Mouse (Mus musculus): ENCODE data around the gene Cnbp.

Cnbp gene

GRCm38 (mm10) chr6:87868871-87869506 lies 18.1 kb upstream of the Cnbp start:
- CTCF ChIA-PET = interaction anchor here in 2 of 4 experiments (0.6 to 1.6 kb wide), 2 partner anchors 19 to 97 kb away, joined by 4 read pairs; no protein-coding TSS in a partner anchor
- POLR2A ChIA-PET = interaction anchor here in 3 of 4 experiments (0.5 to 7.0 kb wide), 13 partner anchors 14 to 1265 kb away, joined by 3 to 52 read pairs (median 4); partner anchors contain the start of genes Isy1 (in 2 of the 3), Cnbp (in 1 of the 3), Copg1 (in 1 of the 3) and Gm45140 (in 1 of the 3)

- POLR2A ChIA-PET = interaction anchor here in 2 of 4 experiments (1.2 to 7.0 kb wide), 5 partner anchors 8 to 28 kb away, joined by 3 to 52 read pairs (median 9); partner anchors contain the start of gene Cnbp (in 1 of the 2)
- CTCF ChIA-PET = interaction anchor here in 1 of 4 experiments (0.6 to 0.7 kb wide), 2 partner anchors 10 to 1036 kb away, joined by 4 to 5 read pairs; no protein-coding TSS in a partner anchor
These were observed 16.4 kb upstream of the Cnbp start for GRCm38 (mm10) chr6:87867256-87867655.

GRCm38 (mm10) chr6:87866211-87866610 lies 15.3 kb upstream of the Cnbp start:
- ChIA-PET CTCF (no interaction called here), POLR2A (interaction anchor here in 3 of 4 experiments (0.6 to 7.0 kb wide), 16 partner anchors 9 to 209 kb away, joined by 3 to 52 read pairs (median 4); partner anchors contain the start of genes Cnbp (in 1 of the 3) and H1fx (in 1 of the 3))

GRCm38 (mm10) chr6:87857071-87857470 lies 6.2 kb upstream of the Cnbp start:
- ChIA-PET POLR2A (interaction anchor here in 3 of 4 experiments (0.6 to 1.8 kb wide), 6 partner anchors 9 to 1326 kb away, joined by 3 to 8 read pairs (median 4); partner anchors contain the start of gene Isy1 (in 1 of the 3)), CTCF (no interaction called here)

GRCm38 (mm10) chr6:87853446-87853845 lies 2.5 kb upstream of the Cnbp start:
- CTCF ChIA-PET = interaction anchor here in 1 of 4 experiments (1.0 kb wide), 1 partner anchor 122 kb away, joined by 3 read pairs; the partner anchor contains the start of gene Efcc1
- POLR2A ChIA-PET = interaction anchor here in 2 of 4 experiments (0.9 to 8.0 kb wide), 10 partner anchors 10 to 191 kb away, joined by 3 to 52 read pairs (median 4); partner anchors contain the start of genes Isy1 (in 2 of the 2) and Rab7 (in 1 of the 2)

GRCm38 (mm10) chr6:87851871-87852270 lies 965 bp upstream of the Cnbp start:
- CTCF ChIA-PET = interaction anchor here in 1 of 4 experiments (0.7 kb wide), 1 partner anchor 13 kb away, joined by 9 read pairs; no protein-coding TSS in a partner anchor
- POLR2A ChIA-PET = interaction anchor here in 3 of 4 experiments (0.7 to 8.0 kb wide), 18 partner anchors 8 to 193 kb away, joined by 3 to 52 read pairs (median 4); partner anchors contain the start of genes Isy1 (in 3 of the 3), Rab7 (in 2 of the 3), Copg1 (in 1 of the 3) and H1fx (in 1 of the 3)

- ChIA-PET CTCF (no interaction called here), POLR2A (interaction anchor here (0.5 to 8.0 kb wide), 15 partner anchors 10 to 727 kb away, joined by 3 to 52 read pairs (median 3); partner anchors contain the start of genes Isy1 (in 2 of the 4), Copg1 (in 1 of the 4), Hmces (in 1 of the 4) and Rab7 (in 1 of the 4))
These were observed 579 bp downstream of the Cnbp start for GRCm38 (mm10) chr6:87850155-87850899.

GRCm38 (mm10) chr6:87849780-87850154 lies 1.1 kb downstream of the Cnbp start:
- ChIA-PET CTCF (no interaction called here), POLR2A (interaction anchor here (0.7 to 8.0 kb wide), 14 partner anchors 10 to 196 kb away, joined by 3 to 52 read pairs (median 3); partner anchors contain the start of genes Isy1 (in 2 of the 4), Hmces (in 1 of the 4), Rab43 (in 1 of the 4) and Rab7 (in 1 of the 4))

- POLR2A ChIA-PET = interaction anchor here in 2 of 4 experiments (0.6 to 3.9 kb wide), 13 partner anchors 8 to 1650 kb away, joined by 3 to 25 read pairs (median 3); partner anchors contain the start of genes Copg1 (in 1 of the 2), Gm45140 (in 1 of the 2), Isy1 (in 1 of the 2) and Rab43 (in 1 of the 2)
These were observed 4.1 kb downstream of the Cnbp start for GRCm38 (mm10) chr6:87846813-87847212.

GRCm38 (mm10) chr6:87845031-87845695 lies 5.7 kb downstream of the Cnbp start:
- ChIA-PET CTCF (no interaction called here), POLR2A (interaction anchor here in 3 of 4 experiments (0.6 to 3.9 kb wide), 12 partner anchors 10 to 1183 kb away, joined by 3 to 25 read pairs (median 3); partner anchors contain the start of genes Aplf (in 1 of the 3), Efcc1 (in 1 of the 3), Gm45140 (in 1 of the 3) and Rab43 (in 1 of the 3))

More at GRCm38 (mm10) chr6:87846813-87847212, 4.1 kb downstream of the Cnbp start:
- CTCF ChIA-PET = no interaction called here

GRCm38 (mm10) chr6:87842254-87842653 lies 8.7 kb downstream of the Cnbp start:
- CTCF ChIA-PET = interaction anchor here in 1 of 4 experiments (0.6 kb wide), 1 partner anchor 156 kb away, joined by 6 read pairs; no protein-coding TSS in a partner anchor
- POLR2A ChIA-PET = interaction anchor here in 3 of 4 experiments (0.8 to 3.3 kb wide), 10 partner anchors 10 to 156 kb away, joined by 3 to 19 read pairs (median 4); partner anchors contain the start of genes Copg1 (in 1 of the 3) and Rab43 (in 1 of the 3)

GRCm38 (mm10) chr6:87841635-87842034 lies 9.3 kb downstream of the Cnbp start:
- ChIA-PET CTCF (interaction anchor here in 1 of 4 experiments (0.6 to 2.5 kb wide), 2 partner anchors 23 to 156 kb away, joined by 5 to 6 read pairs; no protein-coding TSS in a partner anchor), POLR2A (interaction anchor here in 3 of 4 experiments (0.7 to 3.8 kb wide), 9 partner anchors 8 to 172 kb away, joined by 4 to 49 read pairs (median 7); partner anchors contain the start of genes Cnbp (in 2 of the 3), Efcc1 (in 1 of the 3) and Rab43 (in 1 of the 3))

GRCm38 (mm10) chr6:87839797-87840341 lies 11.0 kb downstream of the Cnbp start:
- POLR2A ChIA-PET = interaction anchor here in 3 of 4 experiments (0.5 to 3.8 kb wide), 46 partner anchors 8 to 1158 kb away, joined by 3 to 49 read pairs (median 5); partner anchors contain the start of genes Cnbp (in 2 of the 3), H1fx (in 2 of the 3), Rab43 (in 2 of the 3) and Copg1 (in 1 of the 3)
- CTCF ChIA-PET = interaction anchor here in 1 of 4 experiments (0.9 to 2.5 kb wide), 2 partner anchors 22 to 36 kb away, joined by 3 to 5 read pairs; no protein-coding TSS in a partner anchor

- POLR2A ChIA-PET = interaction anchor here (0.5 to 3.8 kb wide), 82 partner anchors 8 to 1340 kb away, joined by 3 to 49 read pairs (median 4); partner anchors contain the start of genes Rab43 (in 3 of the 4), Cnbp (in 2 of the 4), H1fx (in 2 of the 4) and Rab7 (in 2 of the 4)
- CTCF ChIA-PET = interaction anchor here in 1 of 4 experiments (0.9 to 1.4 kb wide), 4 partner anchors 9 to 285 kb away, joined by 3 to 4 read pairs (median 3); no protein-coding TSS in a partner anchor
These were observed 12.2 kb downstream of the Cnbp start, which contains the start of gene Isy1 for GRCm38 (mm10) chr6:87838551-87839197. Isy1 (minus strand) TSS chr6:87838798.

GRCm38 (mm10) chr6:87835695-87836094 lies 15.2 kb downstream of the Cnbp start, which contains the start of gene Gm45140:
Gm45140 (minus strand) TSS chr6:87835795.
- ChIA-PET CTCF (no interaction called here), POLR2A (interaction anchor here in 1 of 4 experiments (0.6 to 4.1 kb wide), 7 partner anchors 10 to 162 kb away, joined by 3 to 25 read pairs (median 3); no protein-coding TSS in a partner anchor)
